Mouse (Mus musculus): ENCODE results near the gene Tcl1b4.
"Not testable (repeated sequence)": the region's sequence is repeated elsewhere in the genome, so short reads cannot be mapped to it uniquely, and the experiment has no call there.

Tcl1b4 gene

GRCm38 (mm10) chr12:105201657-105202056 is at the start of gene Tcl1b4:
Tcl1b4 (plus strand) TSS chr12:105201957.
- DNase-seq, result not testable (repeated sequence)

GRCm38 (mm10) chr12:105155286-105155685 is 46.5 kb upstream of the Tcl1b4 start:
- peak in 1 of 2 experiments; percentile 5 for DNase-seq

GRCm38 (mm10) chr12:105158842-105159241 is 42.9 kb upstream of the Tcl1b4 start:
- DNase-seq, result no peak

GRCm38 (mm10) chr12:105159390-105159789 is 42.4 kb upstream of the Tcl1b4 start, which contains the start of gene Tcl1b1:
Tcl1b1 (plus strand) TSS chr12:105159690.
- DNase-seq, result no peak

GRCm38 (mm10) chr12:105166734-105167133 is 35.0 kb upstream of the Tcl1b4 start:
- no peak for DNase-seq

GRCm38 (mm10) chr12:105173366-105173765 is 28.4 kb upstream of the Tcl1b4 start:
- DNase-seq, result no peak

GRCm38 (mm10) chr12:105174318-105174717 is 27.4 kb upstream of the Tcl1b4 start:
- peak; percentile 75 to 79 for DNase-seq

GRCm38 (mm10) chr12:105176044-105176443 is 25.7 kb upstream of the Tcl1b4 start, which contains the start of gene Tcl1b5:
Tcl1b5 (plus strand) TSS chr12:105176344.
- not testable (repeated sequence) for DNase-seq

- DNase-seq, result not testable (repeated sequence)
These were observed 20.6 kb upstream of the Tcl1b4 start for GRCm38 (mm10) chr12:105181040-105181644.

GRCm38 (mm10) chr12:105188980-105189379 is 12.8 kb upstream of the Tcl1b4 start:
- peak; percentile 15 to 30 for DNase-seq

GRCm38 (mm10) chr12:105190743-105191142 is 11.0 kb upstream of the Tcl1b4 start, which contains the start of gene Tcl1b3:
Tcl1b3 (plus strand) TSS chr12:105191043.
- not testable (repeated sequence) for DNase-seq

- DNase-seq, result not testable (repeated sequence)
These were observed 1.9 kb upstream of the Tcl1b4 start for GRCm38 (mm10) chr12:105199684-105200497.

- DNase-seq, result no peak
These were observed 5.3 kb downstream of the Tcl1b4 start for GRCm38 (mm10) chr12:105207071-105207470.

- DNase-seq, result no peak
These were observed 6.7 kb downstream of the Tcl1b4 start for GRCm38 (mm10) chr12:105208441-105208840.

GRCm38 (mm10) chr12:105209231-105209630 is 7.5 kb downstream of the Tcl1b4 start:
- DNase-seq, result no peak

- no peak for DNase-seq
These were observed 15.5 kb downstream of the Tcl1b4 start for GRCm38 (mm10) chr12:105217101-105217760.

GRCm38 (mm10) chr12:105222601-105223319 is 21.0 kb downstream of the Tcl1b4 start, which contains the start of gene Tcl1:
Tcl1 (minus strand) TSS chr12:105222793.
- no peak for DNase-seq

GRCm38 (mm10) chr12:105224621-105225320 is 23.0 kb downstream of the Tcl1b4 start:
- DNase-seq, result no peak

GRCm38 (mm10) chr12:105234362-105234761 is 32.6 kb downstream of the Tcl1b4 start:
- no peak for DNase-seq

GRCm38 (mm10) chr12:105235091-105235490 is 33.3 kb downstream of the Tcl1b4 start:
- DNase-seq, result no peak

- DNase-seq, result no peak
These were observed 37.3 kb downstream of the Tcl1b4 start for GRCm38 (mm10) chr12:105239060-105239459.

- peak; percentile 46 to 63 for DNase-seq
These were observed 47.0 kb downstream of the Tcl1b4 start for GRCm38 (mm10) chr12:105248763-105249233.

Measured in kidney, postnatal 4 days (tissue).